Mouse (Mus musculus): ENCODE data around the gene Calu.

DNA sequence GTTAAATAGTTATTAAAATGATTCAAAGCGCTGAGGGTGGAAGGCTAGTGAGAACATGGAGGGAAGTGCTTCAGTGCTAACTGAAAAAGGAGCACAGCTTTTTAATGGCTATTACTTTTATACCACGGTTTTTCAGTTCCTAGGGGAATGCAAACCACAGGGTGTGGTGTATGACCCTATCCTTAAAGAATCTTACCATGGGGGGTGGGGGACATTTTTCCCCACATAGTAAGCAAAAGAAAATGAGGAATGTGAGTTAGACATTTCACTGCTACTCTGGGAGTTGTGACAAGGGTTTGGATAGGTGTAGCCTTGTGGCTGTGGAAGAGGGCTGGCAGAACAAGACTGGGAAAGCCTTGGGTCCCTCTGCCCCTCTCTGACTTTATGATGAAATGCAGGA is 30.6 kb upstream of the Calu start:
- TF ChIP-seq TCF3 (IDR thresholded peaks at IDR 0.05; ENCODE audit: insufficient read length, low read depth) (no peak), MAX (IDR thresholded peaks at IDR 0.05; ENCODE audit: low read depth) (no peak), POLR2A (IDR thresholded peaks at IDR 0.05; ENCODE audit: insufficient read length, low read depth) (no peak)

Data from myocyte (in vitro differentiated cells).